Mouse (Mus musculus) cerebellum, postnatal 10 days (tissue): Measurements from ENCODE around the gene Arsg.
"Not testable (repeated sequence)": the region's sequence is repeated elsewhere in the genome, so short reads cannot be mapped to it uniquely, and the experiment has no call there.

ENCODE experiments used
- DNase-seq, 2 experiments: peaks; one replicate each; pipeline ENCODE4 v3.0.0; 2021; ENCODE audit warnings: mixed read lengths in 2 of 2

Arsg gene

DNA sequence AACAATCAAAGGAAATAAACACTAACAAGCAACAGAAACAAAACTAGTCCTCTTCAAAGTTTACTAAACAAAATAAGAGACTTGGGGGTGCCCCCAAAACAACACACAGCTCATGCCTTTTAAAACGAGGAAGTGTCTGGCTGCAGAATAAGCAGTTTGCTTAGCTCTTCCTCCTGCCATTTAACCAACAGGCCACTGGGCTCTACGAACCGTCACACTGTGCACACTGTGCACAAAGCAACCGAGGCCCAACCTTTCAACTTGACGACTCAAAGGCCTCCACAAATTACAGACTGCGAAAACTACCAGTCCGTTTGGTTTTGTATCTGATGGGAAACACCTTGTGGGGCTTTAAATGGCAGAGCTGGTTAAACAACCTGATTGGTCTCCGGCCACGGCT lies 3.0 kb upstream of the Arsg start:
- no peak for DNase-seq

DNA sequence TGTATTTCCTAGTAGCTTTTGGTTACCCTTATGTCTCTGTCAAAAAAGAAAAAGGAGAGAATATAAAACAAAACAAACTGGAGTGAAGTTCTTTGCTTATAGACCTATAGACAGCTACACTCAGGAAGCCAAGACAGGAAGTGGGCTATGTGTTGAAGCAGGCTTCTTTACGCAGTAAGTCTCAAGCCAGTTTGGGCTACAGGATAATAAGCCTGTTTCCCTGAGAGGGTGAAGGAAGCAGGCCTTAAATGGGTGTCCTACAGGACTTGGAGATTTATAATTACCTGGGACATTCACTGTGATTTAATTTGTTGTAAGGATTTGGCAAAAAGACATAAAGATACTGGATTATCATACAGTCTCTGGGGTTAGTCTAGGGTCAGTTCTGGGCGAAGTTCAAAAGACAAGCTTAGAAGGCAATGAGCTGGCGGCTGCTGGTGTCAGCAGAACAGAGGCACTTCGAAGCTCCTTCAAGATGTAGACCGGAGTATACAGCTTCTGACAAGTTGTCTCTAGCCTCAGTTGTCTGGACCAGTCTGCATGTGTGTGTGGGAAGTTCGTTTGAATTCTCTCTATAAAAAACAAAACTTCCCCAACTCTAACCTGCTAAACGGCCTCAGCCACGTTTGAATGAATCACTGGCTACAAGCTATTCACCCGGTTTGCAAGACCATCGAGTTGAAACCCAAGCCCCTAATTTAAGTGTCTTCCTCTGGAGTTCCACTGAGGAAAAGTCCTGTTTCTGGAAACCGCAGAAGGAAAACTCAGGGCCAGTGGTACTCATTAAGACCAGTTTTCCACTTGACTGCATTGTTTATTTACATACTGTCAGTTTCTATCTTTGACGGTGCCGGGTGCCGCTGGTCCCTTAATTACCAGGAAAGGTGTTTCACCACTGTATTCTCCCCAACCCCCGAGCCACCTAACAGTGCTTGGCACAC lies 2.0 kb upstream of the Arsg start:
- no peak for DNase-seq

DNA sequence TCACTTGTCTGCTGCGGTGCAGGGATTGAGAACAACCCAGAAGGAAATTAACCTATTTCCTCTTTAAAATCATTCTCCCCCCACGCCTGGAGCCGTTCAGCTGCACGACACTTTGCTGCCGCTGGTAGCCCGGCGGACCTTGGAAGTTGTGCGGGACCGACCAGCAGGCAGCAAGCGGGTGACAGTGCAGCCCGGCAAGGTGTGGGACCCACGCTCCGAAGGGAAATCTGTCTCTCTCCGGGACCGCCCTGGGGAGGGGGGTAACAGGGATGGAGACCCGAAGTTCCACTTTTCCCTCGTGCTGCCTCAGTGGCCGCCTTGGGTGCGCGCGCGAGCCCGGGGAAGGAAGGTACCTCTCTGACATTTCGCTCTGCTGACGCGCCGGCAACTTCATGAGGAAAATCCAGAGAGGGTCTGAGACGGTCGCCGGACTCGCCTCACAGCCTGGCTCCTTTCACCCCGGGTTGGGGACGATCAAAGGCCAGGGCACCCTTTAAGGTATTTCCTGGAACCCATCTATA lies 943 bp upstream of the Arsg start:
- peak; percentile 55 to 65 for DNase-seq

- no peak for DNase-seq
Observed at GRCm38 (mm10) chr11:109472821-109473170, 378 bp upstream of the Arsg start.

- no peak for DNase-seq
Observed at GRCm38 (mm10) chr11:109474086-109474742, 1.0 kb downstream of the Arsg start.

DNA sequence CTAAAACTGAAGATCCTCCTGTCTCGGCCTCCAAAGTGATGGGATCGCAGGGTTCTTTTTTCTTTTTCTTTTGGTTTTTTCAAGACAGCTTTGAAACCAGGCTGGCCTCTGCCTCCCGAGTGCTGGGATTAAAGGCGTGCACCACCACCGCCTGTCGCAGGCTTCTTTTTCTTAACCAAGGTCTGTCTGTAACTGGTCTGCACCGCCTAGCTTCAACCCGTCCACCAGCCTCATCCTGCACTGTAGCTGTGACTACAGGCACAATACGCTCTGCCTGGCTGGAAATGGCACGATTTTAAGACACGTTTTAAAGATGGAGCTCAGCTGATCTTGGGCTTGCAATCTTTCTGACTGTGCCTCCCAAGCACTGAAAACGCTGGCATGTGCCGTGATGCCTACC lies 1.7 kb downstream of the Arsg start:
- DNase-seq = no peak

GRCm38 (mm10) chr11:109475717-109476116 lies 2.5 kb downstream of the Arsg start:
- DNase-seq = peak in 1 of 2 experiments; percentile 37

GRCm38 (mm10) chr11:109476241-109476640 lies 3.1 kb downstream of the Arsg start:
- no peak for DNase-seq

DNA sequence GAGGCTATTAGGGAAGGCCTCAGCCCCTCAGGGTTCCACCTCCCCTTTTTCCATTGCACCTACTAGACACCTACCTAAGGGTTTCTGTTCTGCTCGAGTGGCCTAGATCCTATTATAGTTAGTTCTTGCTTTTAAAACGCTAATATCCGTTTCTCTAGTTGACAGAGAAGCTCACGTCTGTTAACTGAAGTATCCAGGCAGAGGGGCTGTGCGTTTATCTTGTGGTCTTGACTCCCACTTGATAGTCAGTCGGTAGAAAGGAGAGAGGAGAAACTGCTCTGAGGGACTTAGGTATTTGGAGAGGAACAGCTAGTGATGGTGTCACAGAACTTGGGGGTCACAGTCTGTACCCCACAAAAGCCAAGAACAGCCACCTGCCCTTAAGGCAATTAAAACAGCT lies 3.5 kb downstream of the Arsg start:
- DNase-seq = no peak

GRCm38 (mm10) chr11:109477606-109478380 lies 4.6 kb downstream of the Arsg start:
- no peak for DNase-seq

- DNase-seq = no peak
Observed at GRCm38 (mm10) chr11:109479575-109480285, 6.6 kb downstream of the Arsg start.

GRCm38 (mm10) chr11:109480440-109480839 lies 7.3 kb downstream of the Arsg start:
- no peak for DNase-seq

DNA sequence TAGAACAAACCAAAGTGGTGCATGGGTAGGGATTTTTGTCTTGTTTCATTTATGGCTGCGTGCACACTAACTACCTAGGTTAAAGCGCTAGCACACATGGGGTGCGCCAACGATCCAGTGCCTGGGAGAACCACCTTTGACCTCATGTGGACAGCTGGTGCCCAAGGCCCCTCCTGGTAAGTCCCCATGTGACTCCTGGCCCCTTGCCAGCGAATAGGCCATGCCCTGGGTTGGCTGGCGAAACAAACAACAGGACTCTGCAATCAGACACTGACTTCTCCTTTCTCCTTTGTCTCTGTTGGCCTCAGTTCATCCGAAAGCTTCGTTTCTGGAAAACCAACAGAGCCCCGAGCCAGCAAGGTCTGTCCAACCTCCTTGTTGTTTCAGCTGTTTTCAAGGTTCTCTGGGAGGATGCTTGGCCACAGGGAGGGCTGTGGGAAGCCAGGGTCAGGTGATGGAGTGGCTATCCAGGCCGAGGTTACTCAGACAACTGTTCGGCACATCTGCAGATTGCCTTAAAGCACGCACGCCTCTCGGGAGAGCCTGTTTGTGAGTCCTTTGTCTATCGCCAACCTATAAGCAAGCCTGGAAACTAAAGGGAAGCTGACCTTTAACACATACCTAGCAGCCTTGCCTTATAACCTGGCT lies 12.3 kb downstream of the Arsg start:
- DNase-seq = peak; percentile 72

- no peak for DNase-seq
Observed at GRCm38 (mm10) chr11:109487111-109487510, 13.9 kb downstream of the Arsg start.

- no peak for DNase-seq
Observed at GRCm38 (mm10) chr11:109487991-109488684, 15.0 kb downstream of the Arsg start.

- no peak for DNase-seq
Observed at GRCm38 (mm10) chr11:109489763-109490162, 16.6 kb downstream of the Arsg start.

- DNase-seq = no peak
Observed at GRCm38 (mm10) chr11:109491844-109492243, 18.7 kb downstream of the Arsg start.

GRCm38 (mm10) chr11:109492847-109493464 lies 19.8 kb downstream of the Arsg start:
- not testable (repeated sequence) for DNase-seq

DNA sequence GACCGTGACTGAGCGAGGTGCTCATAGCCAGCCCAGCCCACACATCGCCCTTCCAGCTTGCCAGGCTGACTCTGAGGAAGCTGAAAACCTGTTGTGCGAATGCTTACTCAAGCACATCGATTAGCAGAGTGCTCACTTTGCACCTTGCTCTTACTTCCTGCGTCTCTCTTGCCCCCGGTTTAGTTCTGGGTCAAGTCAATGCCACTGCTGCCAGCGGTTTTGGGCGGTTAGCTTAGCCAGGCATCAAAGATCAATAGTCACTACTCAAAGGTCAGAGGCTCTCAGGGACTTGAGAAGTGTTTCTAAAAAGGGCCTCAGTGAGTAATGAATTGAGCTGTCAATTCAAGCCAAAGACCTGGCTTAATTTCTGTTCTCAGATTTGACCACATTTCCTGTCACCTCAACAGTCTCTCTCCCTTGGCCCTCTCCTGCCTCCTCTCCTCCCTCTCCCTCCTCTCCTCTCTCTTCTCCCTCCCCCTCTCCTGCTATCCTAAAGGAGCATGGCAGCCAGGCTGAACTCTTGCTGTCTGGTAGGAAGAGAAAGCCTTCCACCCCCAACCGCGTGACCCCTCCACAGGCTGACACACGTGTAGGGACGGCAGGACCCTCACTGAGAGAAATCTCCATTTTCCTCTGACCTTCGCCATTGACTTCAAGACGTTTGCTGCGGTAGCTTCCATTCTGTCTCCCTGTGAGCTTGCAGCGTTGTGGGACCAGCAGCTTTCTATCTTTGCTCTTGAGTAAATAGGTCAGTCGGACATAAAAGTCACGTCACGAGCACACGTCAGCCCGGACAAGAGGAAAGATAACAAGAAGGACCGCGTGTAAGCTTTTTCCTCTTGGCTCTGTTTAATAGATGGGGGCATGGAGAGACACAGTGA lies 22.0 kb downstream of the Arsg start:
- DNase-seq = no peak
